Mouse (Mus musculus) spleen, adult 2 months (tissue): ENCODE measurements around the gene Gm11444.

Experiments used
- CTCF ChIP-seq: fragments of 200-500 bp; IDR thresholded peaks from 2 replicates; pipeline ENCODE4 v1.5.1; 2011; ENCODE audit warnings: mild to moderate bottlenecking, inconsistent platforms; ENCODE audit not compliant: insufficient read depth, insufficient read length, insufficient replicate concordance; ENCODE audit errors: extremely low read depth
- POLR2A ChIP-seq: fragments of 200-500 bp; IDR thresholded peaks from 2 replicates; pipeline ENCODE4 v1.6.1; 2011; ENCODE audit warnings: low read depth, low read length, inconsistent platforms

GRCm38 (mm10) chr11:85800380-85800779, 49.8 kb downstream of the Gm11444 start:
- TF ChIP-seq CTCF (no peak), POLR2A (no peak)
